Mouse (Mus musculus): ENCODE data around the gene Tmem248. TPM values are rescaled to one million over a fixed set of nuclear protein-coding genes. Genes with fewer than 3 reads are reported as not detected.

Gene Tmem248
- 26.9 TPM for polyA plus RNA-seq (2012; fragmentation: generic; extraction: Trizol)
- long read RNA-seq, experiment 1, transcript Tmem248-202 (7 exons, 3,570 nt) = major isoform, 36 of 44 reads
- long read RNA-seq, experiment 1, partial matches to known transcripts = 5 of 44 reads
- long read RNA-seq, experiment 1, other reads (novel, unspliced or antisense) = 3 of 44 reads
- long read RNA-seq, experiment 2, transcript Tmem248-202 (7 exons, 3,570 nt) = major isoform, 190 of 230 reads
- long read RNA-seq, experiment 2, partial matches to known transcripts = 20 of 230 reads
- long read RNA-seq, experiment 2, other reads (novel, unspliced or antisense) = 20 of 230 reads

GRCm38 (mm10) chr5:130216781-130217180, at the start of gene Tmem248:
Tmem248 (plus strand) TSS chr5:130217081.
- TF ChIP-seq MYOG (IDR thresholded peaks at IDR 0.05; ENCODE audit: control insufficient read depth, extremely low read depth, insufficient read length) (no peak), FOSL1 (IDR thresholded peaks at IDR 0.05; ENCODE audit: insufficient read depth, low read length, poor library complexity, severe bottlenecking) (no peak), MYOD1 (IDR thresholded peaks at IDR 0.05; ENCODE audit: control insufficient read depth, insufficient read length, low read depth) (no peak), CEBPB (IDR thresholded peaks at IDR 0.05; ENCODE audit: low read depth) (no peak), CTCF (IDR thresholded peaks at IDR 0.05; ENCODE audit: control insufficient read depth, insufficient read depth, insufficient read length) (no peak), USF1 (IDR thresholded peaks at IDR 0.05; ENCODE audit: low read depth) (no peak), MAX (IDR thresholded peaks at IDR 0.05) (no peak)

GRCm38 (mm10) chr5:130169109-130169508, 47.8 kb upstream of the Tmem248 start:
- Histone ChIP-seq H3K36me3 (ENCODE audit: control insufficient read depth, insufficient read depth) (no peaks in the 10 kb centered on the region), H3K27me3 (ENCODE audit: control insufficient read depth, insufficient read depth, insufficient read length) (no peaks in the 10 kb centered on the region), H3K4me3 (ENCODE audit: insufficient read depth, poor library complexity, severe bottlenecking) (no peak overlapping the region), H3K79me3 (ENCODE audit: low read depth) (peaks cover 18% of the 10 kb centered on the region), H3ac (ENCODE audit: control insufficient read depth, insufficient read length, low read depth) (no peak overlapping the region), H3K79me2 (ENCODE audit: control insufficient read depth, insufficient read depth) (peaks cover 26% of the 10 kb centered on the region)
- TF ChIP-seq USF1 (IDR thresholded peaks at IDR 0.05; ENCODE audit: low read depth) (no peak), MAX (IDR thresholded peaks at IDR 0.05) (peak; percentile 33)

More at GRCm38 (mm10) chr5:130216781-130217180, at the start of gene Tmem248:
- Histone ChIP-seq H3K79me2 (ENCODE audit: control insufficient read depth, insufficient read depth) (no peaks in the 10 kb centered on the region), H3ac (ENCODE audit: control insufficient read depth, insufficient read length, low read depth) (no peak within 1 kb of the TSS), H3K36me3 (ENCODE audit: control insufficient read depth, insufficient read depth) (peaks cover 21% of the 10 kb centered on the region), H3K79me3 (ENCODE audit: low read depth) (no peaks in the 10 kb centered on the region), H3K27me3 (ENCODE audit: control insufficient read depth, insufficient read depth, insufficient read length) (no peaks in the 10 kb centered on the region), H3K4me3 (ENCODE audit: insufficient read depth, poor library complexity, severe bottlenecking) (no peak within 1 kb of the TSS)

DNA sequence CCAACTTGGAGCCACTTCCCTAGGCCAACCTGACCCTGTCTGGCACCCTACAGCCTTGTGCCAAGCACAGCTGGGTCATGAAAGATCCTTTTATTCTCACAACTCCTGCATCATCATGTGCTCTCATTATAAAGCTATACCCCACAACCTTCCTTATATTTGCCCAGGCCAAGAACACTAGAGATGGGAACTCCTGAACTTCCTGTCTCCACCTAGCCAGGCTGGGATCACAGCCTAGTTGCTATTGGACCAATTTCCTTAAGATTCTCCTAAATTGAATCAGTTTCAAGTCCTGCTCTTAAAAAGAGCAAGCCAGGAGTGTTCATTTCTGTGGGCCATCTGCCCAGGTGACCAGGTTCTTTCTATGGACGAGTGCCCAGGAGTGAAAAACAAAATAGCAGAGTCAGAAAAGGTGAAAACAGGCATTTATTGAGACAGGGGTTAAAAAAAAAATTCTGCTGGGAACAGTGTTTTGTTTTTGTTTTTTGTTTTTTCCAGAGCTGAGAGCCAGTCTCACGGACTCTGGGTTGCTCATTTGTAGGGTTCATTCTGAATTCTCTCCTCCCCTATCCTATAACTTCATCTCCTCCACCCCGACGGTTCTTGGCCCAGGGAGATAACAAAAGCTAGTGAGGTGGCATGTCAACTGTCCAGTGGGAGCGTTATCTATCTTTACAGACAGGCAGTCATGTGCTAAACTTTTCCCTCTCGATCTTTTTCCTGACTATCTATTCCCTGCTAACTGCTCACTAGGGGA, 46.0 kb upstream of the Tmem248 start:
- TF ChIP-seq FOSL1 (IDR thresholded peaks at IDR 0.05; ENCODE audit: insufficient read depth, low read length, poor library complexity, severe bottlenecking) (no peak), USF1 (IDR thresholded peaks at IDR 0.05; ENCODE audit: low read depth) (no peak), CTCF (IDR thresholded peaks at IDR 0.05; ENCODE audit: control insufficient read depth, insufficient read depth, insufficient read length) (no peak)
- Histone ChIP-seq H3K79me3 (ENCODE audit: low read depth) (peaks cover 35% of the 10 kb centered on the region), H3K4me3 (ENCODE audit: insufficient read depth, poor library complexity, severe bottlenecking) (peak overlapping the region; percentile 79), H3ac (ENCODE audit: control insufficient read depth, insufficient read length, low read depth) (peak overlapping the region; percentile 39), H3K36me3 (ENCODE audit: control insufficient read depth, insufficient read depth) (no peaks in the 10 kb centered on the region), H3K27me3 (ENCODE audit: control insufficient read depth, insufficient read depth, insufficient read length) (no peaks in the 10 kb centered on the region), H3K79me2 (ENCODE audit: control insufficient read depth, insufficient read depth) (peaks cover 43% of the 10 kb centered on the region)

GRCm38 (mm10) chr5:130171423-130171954, 45.4 kb upstream of the Tmem248 start, which contains the start of gene Rabgef1:
Rabgef1 (plus strand) TSS chr5:130171798.
- peaks cover 49% of the 10 kb centered on the region for H3K79me2 ChIP-seq (ENCODE audit: control insufficient read depth, insufficient read depth)
- no peaks in the 10 kb centered on the region for H3K36me3 ChIP-seq (ENCODE audit: control insufficient read depth, insufficient read depth)
- TF ChIP-seq USF1 (IDR thresholded peaks at IDR 0.05; ENCODE audit: low read depth) (no peak), MYOG (IDR thresholded peaks at IDR 0.05; ENCODE audit: control insufficient read depth, extremely low read depth, insufficient read length) (no peak), CEBPB (IDR thresholded peaks at IDR 0.05; ENCODE audit: low read depth) (no peak)
- H3K27me3 ChIP-seq (ENCODE audit: control insufficient read depth, insufficient read depth, insufficient read length) = no peaks in the 10 kb centered on the region
- H3ac ChIP-seq (ENCODE audit: control insufficient read depth, insufficient read length, low read depth) = peak within 1 kb of the TSS; percentile 72
- H3K79me3 ChIP-seq (ENCODE audit: low read depth) = peaks cover 41% of the 10 kb centered on the region
- peak within 1 kb of the TSS; percentile 79 for H3K4me3 ChIP-seq (ENCODE audit: insufficient read depth, poor library complexity, severe bottlenecking)

- TF ChIP-seq MAX (IDR thresholded peaks at IDR 0.05) (no peak), CEBPB (IDR thresholded peaks at IDR 0.05; ENCODE audit: low read depth) (peak; percentile 35), MYOD1 (IDR thresholded peaks at IDR 0.05; ENCODE audit: control insufficient read depth, insufficient read length, low read depth) (peak; percentile 15)
- Histone ChIP-seq H3ac (ENCODE audit: control insufficient read depth, insufficient read length, low read depth) (peak overlapping the region; percentile 72), H3K79me3 (ENCODE audit: low read depth) (peaks cover 44% of the 10 kb centered on the region), H3K4me3 (ENCODE audit: insufficient read depth, poor library complexity, severe bottlenecking) (peak overlapping the region; percentile 79), H3K27me3 (ENCODE audit: control insufficient read depth, insufficient read depth, insufficient read length) (no peaks in the 10 kb centered on the region), H3K79me2 (ENCODE audit: control insufficient read depth, insufficient read depth) (peaks cover 55% of the 10 kb centered on the region), H3K36me3 (ENCODE audit: control insufficient read depth, insufficient read depth) (no peaks in the 10 kb centered on the region)
Measured at GRCm38 (mm10) chr5:130171956-130172601, 44.8 kb upstream of the Tmem248 start.

- Histone ChIP-seq H3K4me3 (ENCODE audit: insufficient read depth, poor library complexity, severe bottlenecking) (peak overlapping the region; percentile 79), H3ac (ENCODE audit: control insufficient read depth, insufficient read length, low read depth) (no peak overlapping the region), H3K79me2 (ENCODE audit: control insufficient read depth, insufficient read depth) (peaks cover 65% of the 10 kb centered on the region), H3K79me3 (ENCODE audit: low read depth) (peaks cover 51% of the 10 kb centered on the region), H3K36me3 (ENCODE audit: control insufficient read depth, insufficient read depth) (no peaks in the 10 kb centered on the region), H3K27me3 (ENCODE audit: control insufficient read depth, insufficient read depth, insufficient read length) (no peaks in the 10 kb centered on the region)
- TF ChIP-seq FOSL1 (IDR thresholded peaks at IDR 0.05; ENCODE audit: insufficient read depth, low read length, poor library complexity, severe bottlenecking) (no peak), CTCF (IDR thresholded peaks at IDR 0.05; ENCODE audit: control insufficient read depth, insufficient read depth, insufficient read length) (no peak), MYOD1 (IDR thresholded peaks at IDR 0.05; ENCODE audit: control insufficient read depth, insufficient read length, low read depth) (no peak)
Measured at GRCm38 (mm10) chr5:130173012-130173411, 43.9 kb upstream of the Tmem248 start.
